Mouse (Mus musculus) megakaryocyte, embryonic 14.5 days (primary cell): Measurements from ENCODE around the gene Rnf111.

Source experiments
- FLI1 ChIP-seq: IDR thresholded peaks from 2 replicates; pipeline ENCODE4 v1.6.1; 2012; ENCODE audit warnings: low read length, inconsistent platforms, mixed read lengths
- GATA1 ChIP-seq: IDR thresholded peaks from 3 replicates; pipeline ENCODE4 v1.6.1; 2012; ENCODE audit warnings: mixed read lengths, low read length, inconsistent platforms, borderline replicate concordance

DNA sequence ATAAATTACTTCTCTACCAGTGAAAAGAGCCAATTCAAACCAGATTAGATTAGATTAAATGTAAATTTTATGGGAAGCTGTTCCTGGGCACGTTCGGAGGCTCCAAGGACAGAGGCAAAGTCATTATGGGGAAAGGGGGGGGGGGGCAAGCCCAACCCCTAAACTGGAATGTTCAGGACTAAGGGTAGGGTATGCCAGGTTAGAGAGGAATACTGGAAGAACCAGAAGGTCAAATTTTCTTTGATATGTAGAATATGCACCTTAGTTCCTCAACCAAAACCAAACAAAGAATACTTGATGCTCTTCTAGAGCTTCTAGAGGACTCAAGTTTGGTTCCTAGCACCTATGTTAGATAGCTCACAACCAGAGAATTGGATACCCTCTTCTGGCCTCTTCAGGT lies 16.1 kb downstream of the Rnf111 start:
- no peak for TF ChIP-seq GATA1
- no peak for TF ChIP-seq FLI1
